Mouse (Mus musculus) layer of hippocampus, adult 18-20 months (tissue): Measurements from ENCODE around the gene Gse1. TPM values are rescaled to one million over a fixed set of nuclear protein-coding genes. Genes with fewer than 3 reads are reported as not detected.

ENCODE experiments used
- DNase-seq, 2 experiments: peaks; one replicate each; pipeline ENCODE4 v3.0.0; 2022; ENCODE audit warnings: low spot score in 2 of 2
- total RNA-seq, 2 experiments: library from RNA; stranded (reverse); gene quantifications; 2 replicates each; pipeline ENCODE4 v1.2.3; 2021

Gene Gse1
- total RNA-seq, 2 experiments from 2014 or later: 142 to 146 TPM

GRCm38 (mm10) chr8:120234457-120234856 lies 6.2 kb downstream of the Gse1 start:
- no peak for DNase-seq

- no peak for DNase-seq
These were observed 6.6 kb downstream of the Gse1 start for GRCm38 (mm10) chr8:120234866-120235265.

GRCm38 (mm10) chr8:120243222-120243621 lies 15.0 kb downstream of the Gse1 start:
- no peak for DNase-seq

GRCm38 (mm10) chr8:120243916-120244451 lies 15.7 kb downstream of the Gse1 start:
- DNase-seq: no peak

GRCm38 (mm10) chr8:120244553-120244952 lies 16.3 kb downstream of the Gse1 start:
- DNase-seq: no peak

GRCm38 (mm10) chr8:120247618-120248017 lies 19.4 kb downstream of the Gse1 start:
- no peak for DNase-seq

- DNase-seq: no peak
These were observed 19.8 kb downstream of the Gse1 start for GRCm38 (mm10) chr8:120248031-120248430.

- DNase-seq: no peak
These were observed 20.2 kb downstream of the Gse1 start for GRCm38 (mm10) chr8:120248451-120248850.

- DNase-seq: no peak
These were observed 21.6 kb downstream of the Gse1 start for GRCm38 (mm10) chr8:120249800-120250336.

GRCm38 (mm10) chr8:120250750-120251410 lies 22.6 kb downstream of the Gse1 start:
- DNase-seq: no peak

- DNase-seq: peak in 1 of 2 experiments; percentile 61
These were observed 23.3 kb downstream of the Gse1 start for GRCm38 (mm10) chr8:120251411-120252035.

- DNase-seq: no peak
These were observed 25.4 kb downstream of the Gse1 start for GRCm38 (mm10) chr8:120253626-120254025.

GRCm38 (mm10) chr8:120255406-120255987 lies 27.2 kb downstream of the Gse1 start:
- no peak for DNase-seq

GRCm38 (mm10) chr8:120256958-120257357 lies 28.7 kb downstream of the Gse1 start:
- DNase-seq: peak in 1 of 2 experiments; percentile 43

- no peak for DNase-seq
These were observed 30.9 kb downstream of the Gse1 start for GRCm38 (mm10) chr8:120259206-120259605.

- DNase-seq: no peak
These were observed 32.4 kb downstream of the Gse1 start for GRCm38 (mm10) chr8:120260677-120261076.

GRCm38 (mm10) chr8:120261338-120262120 lies 33.3 kb downstream of the Gse1 start:
- DNase-seq: no peak

- DNase-seq: no peak
These were observed 35.6 kb downstream of the Gse1 start for GRCm38 (mm10) chr8:120263879-120264278.

GRCm38 (mm10) chr8:120264388-120264943 lies 36.2 kb downstream of the Gse1 start:
- no peak for DNase-seq

- DNase-seq: peak; percentile 76 to 90
These were observed 36.7 kb downstream of the Gse1 start for GRCm38 (mm10) chr8:120264944-120265453.

- peak in 1 of 2 experiments; percentile 42 for DNase-seq
These were observed 37.2 kb downstream of the Gse1 start for GRCm38 (mm10) chr8:120265471-120265870.
